Mouse (Mus musculus) heart, embryonic 13.5 days (tissue): ENCODE data around the gene Six3. TPM values are rescaled to one million over a fixed set of nuclear protein-coding genes. Genes with fewer than 3 reads are reported as not detected.

Experiments used
- ATAC-seq: fragments of 200-750 bp; cut with Nextera tagmentation; 2 replicates; pipeline ENCODE4 v1.8.0; 2017; ENCODE audit warnings: moderate TSS enrichment; ENCODE audit not compliant: insufficient number of reproducible peaks, low FRiP score, low TSS enrichment; ENCODE audit errors: extremely low read depth
- H3K27ac ChIP-seq: fragments of 300-500 bp; sonication (generic); replicated peaks from 2 replicates; pipeline ENCODE4 v1.5.1; 2015; ENCODE audit warnings: moderate library complexity, mild to moderate bottlenecking, inconsistent platforms
- H3K27me3 ChIP-seq: fragments of 300-500 bp; sonication (generic); replicated peaks from 2 replicates; pipeline ENCODE4 v1.6.1; 2015; ENCODE audit warnings: mild to moderate bottlenecking, inconsistent platforms
- H3K36me3 ChIP-seq: fragments of 300-500 bp; sonication (generic); 2 replicates; pipeline ENCODE4 v1.6.1; 2015; ENCODE audit warnings: mild to moderate bottlenecking, inconsistent platforms
- H3K4me1 ChIP-seq: fragments of 300-500 bp; sonication (generic); 2 replicates; pipeline ENCODE4 v1.6.1; 2015; ENCODE audit warnings: inconsistent platforms
- H3K4me2 ChIP-seq: fragments of 300-500 bp; sonication (generic); 2 replicates; pipeline ENCODE4 v1.6.1; 2015; ENCODE audit warnings: inconsistent platforms, mild to moderate bottlenecking, moderate library complexity
- H3K4me3 ChIP-seq: fragments of 300-500 bp; sonication (generic); 2 replicates; pipeline ENCODE4 v1.5.1; 2015; ENCODE audit warnings: moderate library complexity, mild to moderate bottlenecking, inconsistent platforms
- H3K9ac ChIP-seq: fragments of 300-500 bp; sonication (generic); 2 replicates; pipeline ENCODE4 v1.6.1; 2015; ENCODE audit warnings: inconsistent platforms, mild to moderate bottlenecking, moderate library complexity
- H3K9me3 ChIP-seq: fragments of 300-500 bp; sonication (generic); 2 replicates; pipeline ENCODE4 v1.6.1; 2016; ENCODE audit warnings: inconsistent platforms
- WGBS: fragments of 180-500 bp; shearing (Covaris S2); methylation state at CpG from one replicate; pipeline ENCODE4 v1.1.7; 2015; ENCODE audit warnings: mixed read lengths; 5-methylcytosine and 5-hydroxymethylcytosine counted together
- polyA plus RNA-seq: library from polyadenylated mRNA; unstranded; fragments of >200 nt; fragmentation: Nextera tagmentation; extraction: Ambion mirVana; gene quantifications from 2 replicates; pipeline ENCODE4 v1.2.1, GENCODE M21; 2015

The Six3 gene
- polyA plus RNA-seq, 1 experiment from 2014 or later = not detected

GRCm38 (mm10) chr17:85599520-85599919 is 13.9 kb upstream of the Six3 start:
- Histone ChIP-seq H3K9ac (no peak overlapping the region), H3K4me1 (no peaks in the 10 kb centered on the region), H3K9me3 (no peaks in the 10 kb centered on the region), H3K4me3 (no peak overlapping the region), H3K4me2 (no peak overlapping the region), H3K27me3 (peaks cover 89% of the 10 kb centered on the region), H3K27ac (no peak overlapping the region), H3K36me3 (no peaks in the 10 kb centered on the region)
- WGBS = 53% methylated on average over 9 of the region's 9 CpGs
- ATAC-seq = no peak

- WGBS = 13% methylated on average over 3 of the region's 3 CpGs
- Histone ChIP-seq H3K9ac (no peak overlapping the region), H3K4me2 (no peak overlapping the region), H3K36me3 (no peaks in the 10 kb centered on the region), H3K27me3 (peaks cover 89% of the 10 kb centered on the region), H3K4me3 (no peak overlapping the region), H3K4me1 (peaks cover 9% of the 10 kb centered on the region), H3K9me3 (no peaks in the 10 kb centered on the region), H3K27ac (no peak overlapping the region)
- no peak for ATAC-seq
These were observed 6.9 kb upstream of the Six3 start for GRCm38 (mm10) chr17:85606463-85606862.

- Histone ChIP-seq H3K9me3 (no peaks in the 10 kb centered on the region), H3K4me3 (no peak overlapping the region), H3K36me3 (no peaks in the 10 kb centered on the region), H3K4me2 (no peak overlapping the region), H3K27ac (no peak overlapping the region), H3K27me3 (peaks cover 89% of the 10 kb centered on the region), H3K9ac (no peak overlapping the region), H3K4me1 (peaks cover 9% of the 10 kb centered on the region)
- 1% methylated on average over 41 of the region's 41 CpGs for WGBS
- no peak for ATAC-seq
These were observed 5.6 kb upstream of the Six3 start for GRCm38 (mm10) chr17:85607556-85608365.

- no peak for ATAC-seq
- peaks cover 89% of the 10 kb centered on the region for H3K27me3 ChIP-seq
- H3K9ac ChIP-seq = no peak overlapping the region
- peak overlapping the region; percentile 21; the same call in 1 of the 2 replicates for H3K4me3 ChIP-seq
- H3K27ac ChIP-seq = no peak overlapping the region
- H3K4me2 ChIP-seq = peak overlapping the region; percentile 33
- WGBS = under 1% methylated on average over 42 of the region's 42 CpGs
- H3K36me3 ChIP-seq = no peaks in the 10 kb centered on the region
- peaks cover 9% of the 10 kb centered on the region for H3K4me1 ChIP-seq
- no peaks in the 10 kb centered on the region for H3K9me3 ChIP-seq
These were observed 4.9 kb upstream of the Six3 start for GRCm38 (mm10) chr17:85608366-85609093.

GRCm38 (mm10) chr17:85609094-85609425 is 4.3 kb upstream of the Six3 start:
- WGBS = under 1% methylated on average over 13 of the region's 13 CpGs
- Histone ChIP-seq H3K9me3 (no peaks in the 10 kb centered on the region), H3K4me2 (peak overlapping the region; percentile 33), H3K27ac (no peak overlapping the region), H3K9ac (no peak overlapping the region), H3K4me3 (peak overlapping the region; percentile 21; the same call in 1 of the 2 replicates), H3K27me3 (peaks cover 93% of the 10 kb centered on the region), H3K36me3 (no peaks in the 10 kb centered on the region), H3K4me1 (peaks cover 9% of the 10 kb centered on the region)
- ATAC-seq = no peak

GRCm38 (mm10) chr17:85609621-85610392 is 3.6 kb upstream of the Six3 start:
- Histone ChIP-seq H3K4me2 (no peak overlapping the region), H3K4me3 (no peak overlapping the region), H3K4me1 (peaks cover 11% of the 10 kb centered on the region), H3K9ac (no peak overlapping the region), H3K36me3 (no peaks in the 10 kb centered on the region), H3K9me3 (no peaks in the 10 kb centered on the region), H3K27ac (no peak overlapping the region), H3K27me3 (peaks cover 93% of the 10 kb centered on the region)
- ATAC-seq = no peak
- 5% methylated on average over 13 of the region's 13 CpGs for whole genome bisulfite sequencing

- WGBS = 3% methylated on average over 11 of the region's 11 CpGs
- peaks cover 93% of the 10 kb centered on the region for H3K27me3 ChIP-seq
- peaks cover 14% of the 10 kb centered on the region for H3K4me1 ChIP-seq
- H3K9me3 ChIP-seq = no peaks in the 10 kb centered on the region
- no peak overlapping the region for H3K4me3 ChIP-seq
- H3K27ac ChIP-seq = no peak overlapping the region
- no peak for ATAC-seq
- H3K9ac ChIP-seq = no peak overlapping the region
- no peaks in the 10 kb centered on the region for H3K36me3 ChIP-seq
- H3K4me2 ChIP-seq = no peak overlapping the region
These were observed 2.9 kb upstream of the Six3 start for GRCm38 (mm10) chr17:85610393-85611115.

- no peak for ATAC-seq
- H3K9me3 ChIP-seq = no peaks in the 10 kb centered on the region
- H3K4me3 ChIP-seq = no peak overlapping the region
- WGBS = 4% methylated on average over 19 of the region's 19 CpGs
- H3K4me2 ChIP-seq = no peak overlapping the region
- peaks cover 14% of the 10 kb centered on the region for H3K4me1 ChIP-seq
- H3K27me3 ChIP-seq = peaks cover 96% of the 10 kb centered on the region
- H3K9ac ChIP-seq = no peak overlapping the region
- H3K36me3 ChIP-seq = no peaks in the 10 kb centered on the region
- H3K27ac ChIP-seq = no peak overlapping the region
These were observed 1.6 kb upstream of the Six3 start for GRCm38 (mm10) chr17:85611521-85612515.

GRCm38 (mm10) chr17:85612526-85613265 is 712 bp upstream of the Six3 start:
- Histone ChIP-seq H3K27ac (no peak overlapping the region), H3K4me1 (peaks cover 16% of the 10 kb centered on the region), H3K4me2 (no peak overlapping the region), H3K9me3 (no peaks in the 10 kb centered on the region), H3K27me3 (peaks cover 100% of the 10 kb centered on the region), H3K36me3 (no peaks in the 10 kb centered on the region), H3K9ac (no peak overlapping the region), H3K4me3 (no peak overlapping the region)
- no peak for ATAC-seq
- WGBS = 2% methylated on average over 31 of the region's 31 CpGs
